Mouse (Mus musculus): Measurements from ENCODE around the gene Slc25a3.

The Slc25a3 gene

DNA sequence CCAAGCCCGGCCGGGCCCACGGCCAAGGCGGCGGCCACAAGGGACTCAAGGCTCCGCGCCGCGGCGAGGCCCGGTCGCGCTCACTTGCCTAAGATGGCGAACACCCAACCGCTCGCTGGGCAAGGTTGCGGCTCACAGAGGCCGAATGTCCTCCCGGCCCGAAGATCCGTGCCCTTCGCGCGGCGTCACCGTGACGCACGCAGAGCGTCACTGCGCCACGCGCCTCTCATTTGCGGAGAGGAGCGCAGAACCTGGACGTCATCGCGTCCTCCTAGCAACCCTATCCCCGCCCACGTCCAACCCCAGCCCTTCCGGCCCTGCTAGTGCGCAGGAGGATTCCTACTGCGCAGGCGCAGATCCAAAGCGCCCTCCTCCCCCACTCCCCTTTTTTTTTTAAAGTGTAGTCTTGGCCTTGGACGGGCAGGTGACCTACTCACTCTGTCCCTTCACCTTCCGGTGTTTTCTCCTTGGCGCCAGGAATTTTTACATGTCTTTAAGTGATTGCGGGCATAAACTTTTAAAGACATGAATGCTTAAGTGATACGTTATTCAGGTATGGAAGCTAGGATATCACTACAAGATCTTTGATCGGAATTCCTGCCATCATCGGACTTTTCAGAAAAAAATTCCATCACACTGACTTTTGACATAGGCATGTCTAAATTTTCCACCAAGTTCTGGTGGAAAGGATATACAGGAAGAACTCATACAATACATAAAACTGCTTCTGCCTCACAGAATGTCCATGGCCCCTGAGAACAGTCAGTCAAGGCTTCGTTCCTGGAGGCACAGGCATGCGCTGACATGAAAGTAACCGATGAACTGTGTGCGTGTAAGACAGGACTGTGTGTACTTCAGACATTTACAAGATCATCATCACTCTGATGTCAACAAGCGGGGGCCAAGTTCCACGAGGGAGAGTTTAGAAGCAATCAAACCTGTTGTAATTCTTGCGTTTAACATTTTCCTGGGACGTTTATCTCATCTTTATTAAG is at the start of gene Slc25a3:
Gene Slc25a3 (minus strand): TSS at position 232 of the 995 bp plus-strand sequence.
- peak; percentile 99 for DNase-seq (ENCODE audit: low spot score)

GRCm38 (mm10) chr10:91172329-91173100 is 48.7 kb upstream of the Slc25a3 start:
- no peak for DNase-seq (ENCODE audit: low spot score)

DNA sequence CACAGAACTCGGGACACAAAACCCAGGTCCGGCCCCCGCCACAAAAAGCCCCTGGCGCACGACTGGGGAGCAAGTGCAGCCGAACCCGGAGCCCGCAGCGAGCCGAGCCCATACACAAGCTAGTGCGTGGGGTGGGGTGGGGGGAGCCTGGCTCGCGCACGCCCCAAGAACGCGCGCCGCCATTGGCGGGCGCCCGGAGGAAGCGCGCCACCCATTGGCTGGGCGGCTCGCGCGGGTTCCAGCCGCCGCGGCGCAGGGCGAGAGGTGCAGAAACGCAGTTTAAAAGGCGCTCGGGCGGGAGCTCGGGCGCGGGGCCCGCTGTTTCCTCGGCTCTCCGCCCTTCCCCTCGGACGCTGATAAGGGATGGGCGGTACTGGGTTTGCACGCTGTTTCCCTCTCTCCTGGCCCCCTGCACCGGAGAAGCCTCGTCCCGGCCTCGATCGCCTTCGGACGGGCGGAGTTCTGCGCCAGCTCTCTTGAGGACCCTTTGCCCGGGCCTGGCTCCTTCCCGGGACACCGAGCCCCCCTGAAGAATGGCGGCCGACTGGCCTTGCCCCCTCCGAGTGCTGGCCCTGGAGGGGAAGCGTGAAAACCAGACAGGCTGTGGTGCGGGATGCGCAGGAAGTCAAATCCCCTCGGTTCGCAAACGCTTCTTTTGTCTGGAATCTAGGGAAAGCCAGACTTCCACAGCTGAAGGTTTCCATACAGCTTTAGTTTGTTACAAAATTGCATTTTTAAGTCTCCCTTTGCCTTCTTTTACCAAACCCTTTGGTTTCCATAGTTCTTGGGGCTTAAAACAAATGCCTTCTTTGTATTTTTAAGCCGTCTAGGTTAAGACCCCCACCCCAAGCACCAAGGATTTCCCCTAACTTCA is 47.8 kb upstream of the Slc25a3 start:
- peak; percentile 93 for DNase-seq (ENCODE audit: low spot score)

GRCm38 (mm10) chr10:91171041-91171440 is 47.2 kb upstream of the Slc25a3 start:
- no peak for DNase-seq (ENCODE audit: low spot score)

DNA sequence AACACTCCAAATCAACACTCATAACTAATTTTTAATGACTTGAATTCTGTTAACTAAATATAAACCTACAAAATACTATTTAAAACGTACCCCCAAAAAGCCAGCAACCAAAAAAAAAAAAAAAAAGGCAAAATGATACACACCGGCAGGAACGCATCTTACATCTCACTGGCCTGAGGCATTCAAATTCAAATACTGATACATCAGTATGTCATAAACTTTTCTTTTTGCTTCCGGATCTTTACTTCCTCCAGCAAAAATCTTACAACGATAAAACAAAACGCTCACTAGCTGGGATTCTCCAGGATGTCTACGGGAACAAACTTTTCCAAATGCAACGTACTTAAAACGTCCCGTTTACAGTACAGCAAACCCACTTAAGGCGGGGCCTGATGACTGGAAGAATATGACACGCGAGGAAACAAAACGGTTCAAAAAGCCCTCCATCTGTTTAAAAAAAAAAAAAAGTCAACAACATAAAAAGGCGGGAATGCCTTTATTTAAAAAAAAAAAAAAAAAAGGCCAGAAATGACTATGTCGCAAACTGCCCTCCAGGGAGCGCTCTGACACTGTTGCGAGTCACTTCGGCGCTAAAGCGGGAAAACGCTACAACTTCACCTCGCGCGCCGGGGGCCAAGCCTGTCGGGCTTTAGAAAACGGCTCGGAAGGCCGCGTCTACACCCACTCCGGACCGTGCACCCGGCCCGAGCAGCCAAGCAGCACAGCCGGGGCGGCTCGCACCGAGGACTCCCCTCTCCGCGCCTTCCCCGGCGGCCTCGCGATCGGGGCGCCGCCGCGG is 46.5 kb upstream of the Slc25a3 start:
- DNase-seq (ENCODE audit: low spot score), result peak; percentile 85

GRCm38 (mm10) chr10:91169414-91170065 is 45.7 kb upstream of the Slc25a3 start:
- DNase-seq (ENCODE audit: low spot score), result peak; percentile 17

DNA sequence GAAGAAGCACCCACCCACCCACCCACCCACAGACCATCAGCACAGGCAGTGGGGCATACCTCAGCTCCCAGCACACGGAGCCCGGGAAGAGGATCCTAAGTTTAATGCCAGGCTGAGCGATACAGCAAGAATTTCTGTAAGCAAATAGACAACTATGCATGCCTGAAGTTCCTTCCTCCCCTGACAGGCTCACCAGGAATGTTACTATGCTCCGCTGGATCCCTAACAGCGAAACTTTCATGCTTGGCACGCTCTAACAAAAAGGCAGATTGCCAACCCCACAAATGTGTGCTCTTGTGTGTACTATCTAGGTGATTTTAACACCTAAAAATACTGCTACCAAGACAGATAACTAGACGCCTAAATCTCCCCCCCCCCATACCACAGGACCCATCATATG is 43.5 kb upstream of the Slc25a3 start:
- DNase-seq (ENCODE audit: low spot score), result no peak

- DNase-seq (ENCODE audit: low spot score), result peak; percentile 76
These were observed 43.0 kb upstream of the Slc25a3 start for GRCm38 (mm10) chr10:91166890-91167289.

GRCm38 (mm10) chr10:91165850-91166249 is 42.0 kb upstream of the Slc25a3 start:
- DNase-seq (ENCODE audit: low spot score), result no peak

GRCm38 (mm10) chr10:91164491-91164890 is 40.6 kb upstream of the Slc25a3 start:
- DNase-seq (ENCODE audit: low spot score), result no peak

DNA sequence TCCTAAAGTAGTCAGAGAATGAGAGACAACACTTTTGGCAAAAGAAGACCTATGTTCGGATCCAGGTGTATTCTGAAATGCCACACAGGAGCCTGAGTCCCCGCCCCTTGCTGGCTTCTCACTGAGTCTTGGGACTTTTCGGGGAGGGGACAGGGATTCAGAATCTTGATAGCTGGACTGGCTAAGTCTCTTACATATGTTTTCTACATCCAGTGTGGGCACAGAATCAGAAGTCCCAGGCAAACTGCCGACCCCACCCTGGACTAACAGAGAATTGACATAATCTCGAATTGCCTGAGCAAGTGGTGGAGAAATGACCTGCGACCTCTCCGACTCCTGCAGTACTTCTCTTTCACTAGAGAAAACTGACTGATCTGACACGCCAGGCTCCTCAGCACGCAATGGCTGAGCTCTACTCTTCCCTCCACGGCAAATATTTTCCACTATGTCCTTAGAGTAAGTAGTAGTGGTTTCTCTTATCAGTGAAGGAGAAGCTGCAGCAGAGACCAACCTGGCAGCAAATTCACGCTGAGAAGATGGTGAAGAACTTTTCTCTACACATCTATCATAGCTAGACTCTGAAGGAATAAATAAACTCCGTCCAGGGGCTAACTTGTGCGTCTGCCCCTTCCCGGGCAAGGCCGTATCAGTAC is 38.8 kb upstream of the Slc25a3 start:
- no peak for DNase-seq (ENCODE audit: low spot score)

DNA sequence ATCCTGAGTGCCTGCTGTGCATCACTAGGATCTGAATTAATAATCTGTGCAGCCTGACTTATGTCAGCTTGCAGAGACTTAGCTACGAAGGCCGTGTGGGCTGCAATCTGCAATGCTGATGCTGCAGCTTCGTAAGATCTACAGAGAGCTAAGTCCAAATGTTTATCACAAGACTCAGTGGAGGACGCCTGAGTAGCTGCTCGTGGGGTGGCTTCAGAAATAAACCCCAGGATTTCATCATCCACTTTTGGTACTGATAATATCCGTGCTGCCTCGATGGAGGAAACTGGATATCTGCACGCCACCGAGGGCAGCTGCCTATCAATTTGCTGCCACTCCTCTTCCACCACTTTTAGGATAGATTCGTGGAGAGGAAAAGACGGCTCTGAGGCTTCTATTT is 38.2 kb upstream of the Slc25a3 start:
- no peak for DNase-seq (ENCODE audit: low spot score)

- DNase-seq (ENCODE audit: low spot score), result no peak
These were observed 37.1 kb upstream of the Slc25a3 start for GRCm38 (mm10) chr10:91161006-91161405.

DNA sequence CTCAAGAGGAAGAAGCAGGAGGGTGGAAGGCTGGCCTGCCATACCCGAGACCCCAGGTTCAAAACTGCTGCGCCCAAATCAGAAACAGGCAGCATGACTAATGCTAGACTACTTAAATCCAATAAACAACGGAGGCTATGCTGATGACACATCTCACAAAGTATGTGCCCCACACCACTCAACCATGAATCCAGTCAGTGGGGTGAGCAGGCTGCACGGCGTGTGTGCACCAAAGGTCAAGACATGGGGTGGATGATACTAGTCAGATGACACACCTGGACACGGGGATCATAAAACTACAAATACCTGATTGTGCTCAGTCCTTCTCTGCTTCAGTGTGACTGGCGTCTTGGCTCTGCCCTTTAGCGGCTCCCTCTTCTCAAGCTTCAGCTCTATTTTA is 34.6 kb upstream of the Slc25a3 start:
- no peak for DNase-seq (ENCODE audit: low spot score)

DNA sequence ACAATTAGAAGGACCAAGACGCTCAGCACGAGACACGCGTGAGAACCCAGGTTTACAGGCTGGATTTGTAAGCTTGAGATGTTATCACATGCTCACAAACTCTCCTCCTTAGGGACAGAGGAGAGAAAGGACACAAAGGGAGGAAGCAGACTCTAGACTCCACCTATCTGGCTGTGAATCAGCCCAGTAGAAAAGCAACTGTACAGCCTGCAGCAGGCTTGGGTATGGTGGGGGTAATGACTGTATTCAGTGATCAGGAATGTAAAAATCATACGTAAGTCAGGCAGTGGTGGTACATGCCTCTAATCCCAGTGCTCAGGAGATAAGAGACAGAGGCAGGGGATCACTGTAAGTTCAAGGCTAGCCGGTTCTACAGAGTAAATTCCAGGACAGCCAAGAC is 32.5 kb upstream of the Slc25a3 start:
- no peak for DNase-seq (ENCODE audit: low spot score)

- DNase-seq (ENCODE audit: low spot score), result peak; percentile 25
These were observed 30.1 kb upstream of the Slc25a3 start for GRCm38 (mm10) chr10:91153894-91154503.

DNA sequence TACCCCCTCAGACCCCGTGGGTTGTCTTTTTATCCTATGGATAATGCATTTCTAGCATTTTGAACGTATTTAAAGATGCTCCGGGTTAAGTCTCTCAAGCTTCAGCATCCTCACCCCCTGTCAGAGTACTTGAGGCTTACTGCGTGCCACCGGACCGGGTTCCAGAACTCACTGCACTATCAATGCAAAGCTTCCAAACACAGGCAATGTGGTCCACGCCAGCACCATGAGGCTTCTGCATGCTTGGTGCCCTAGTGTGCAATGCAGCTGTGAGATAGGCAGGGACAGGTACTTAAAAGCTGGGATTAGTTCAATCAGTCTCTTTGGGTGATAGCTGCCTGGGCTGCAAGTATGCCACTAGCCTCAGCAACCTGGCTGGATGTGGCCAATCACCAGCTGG is 21.6 kb upstream of the Slc25a3 start:
- DNase-seq (ENCODE audit: low spot score), result no peak

GRCm38 (mm10) chr10:91143313-91144230 is 19.7 kb upstream of the Slc25a3 start:
- DNase-seq (ENCODE audit: low spot score), result no peak
